Mouse (Mus musculus) limb, embryonic 12.5 days (tissue): ENCODE results near the gene Sh3rf3. TPM values are rescaled to one million over a fixed set of nuclear protein-coding genes. Genes with fewer than 3 reads are reported as not detected.
A peak's percentile ranks its signal among the peaks of the same experiment; 100 is the strongest.

ENCODE experiments used
- ATAC-seq: fragments of 200-750 bp; cut with Nextera tagmentation; 2 replicates; pipeline ENCODE4 v1.8.0; 2017; ENCODE audit warnings: low read depth, moderate TSS enrichment; ENCODE audit not compliant: insufficient number of reproducible peaks, insufficient read depth, low FRiP score, low TSS enrichment
- H3K27ac ChIP-seq: fragments of 300-500 bp; sonication (generic); 2 replicates; pipeline ENCODE4 v1.5.1; 2016; ENCODE audit warnings: mild to moderate bottlenecking, moderate library complexity
- H3K27me3 ChIP-seq: fragments of 300-500 bp; sonication (generic); 2 replicates; pipeline ENCODE4 v1.6.1; 2016; ENCODE audit warnings: mild to moderate bottlenecking, moderate library complexity
- H3K36me3 ChIP-seq: fragments of 300-500 bp; sonication (generic); 2 replicates; pipeline ENCODE4 v1.6.1; 2016; ENCODE audit warnings: mild to moderate bottlenecking, moderate library complexity
- H3K4me1 ChIP-seq: fragments of 300-500 bp; sonication (generic); replicated peaks from 2 replicates; pipeline ENCODE4 v1.6.1; 2016
- H3K4me2 ChIP-seq: fragments of 300-500 bp; sonication (generic); 2 replicates; pipeline ENCODE4 v1.6.1; 2016; ENCODE audit warnings: mild to moderate bottlenecking, moderate library complexity
- H3K4me3 ChIP-seq: fragments of 300-500 bp; sonication (generic); replicated peaks from 2 replicates; pipeline ENCODE4 v1.5.1; 2016; ENCODE audit warnings: mild to moderate bottlenecking
- H3K9ac ChIP-seq: fragments of 300-500 bp; sonication (generic); replicated peaks from 2 replicates; pipeline ENCODE4 v1.6.1; 2016; ENCODE audit warnings: mild to moderate bottlenecking, moderate library complexity
- H3K9me3 ChIP-seq: fragments of 300-500 bp; sonication (generic); 2 replicates; pipeline ENCODE4 v1.6.1; 2016; ENCODE audit warnings: mild to moderate bottlenecking, moderate library complexity
- WGBS: fragments of 180-500 bp; shearing (Covaris S2); methylation state at CpG from one replicate; pipeline ENCODE4 v1.1.7; 2016; 5-methylcytosine and 5-hydroxymethylcytosine counted together
- polyA plus RNA-seq: library from polyadenylated mRNA; unstranded; fragments of >200 nt; fragmentation: Nextera tagmentation; extraction: Ambion mirVana; gene quantifications from 2 replicates; pipeline ENCODE4 v1.2.1, GENCODE M21; 2016

Gene Sh3rf3
- polyA plus RNA-seq, 1 experiment from 2014 or later = 0.92 TPM

DNA sequence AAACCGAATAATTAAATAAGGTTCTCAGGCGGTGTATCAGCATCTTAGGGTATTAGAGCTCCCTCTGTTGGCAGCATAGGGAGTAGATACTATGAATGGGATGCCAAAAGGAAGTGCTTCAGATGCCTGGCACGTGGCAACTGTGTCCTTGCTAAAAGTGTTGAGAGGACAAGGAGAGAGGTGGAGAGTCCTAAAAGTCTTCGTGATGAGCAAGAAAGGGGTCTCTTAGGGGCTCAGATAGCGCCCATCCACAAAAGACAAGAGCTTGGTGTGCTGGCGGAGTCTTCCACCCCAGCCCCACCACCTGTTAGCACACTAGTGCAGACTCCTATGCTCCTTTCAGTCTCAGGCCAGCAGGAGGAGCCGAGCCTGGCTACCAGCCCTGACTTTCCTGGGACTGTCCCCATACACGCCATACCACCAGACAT lies 336.8 kb downstream of the Sh3rf3 start:
- no peaks in the 10 kb centered on the region for H3K36me3 ChIP-seq
- 22% methylated on average over 8 of the region's 8 CpGs for WGBS
- H3K27ac ChIP-seq = no peak overlapping the region
- no peak overlapping the region for H3K9ac ChIP-seq
- no peak for ATAC-seq
- H3K9me3 ChIP-seq = peaks cover 7% of the 10 kb centered on the region; the same call in 1 of the 2 replicates
- no peak overlapping the region for H3K4me3 ChIP-seq
- H3K4me1 ChIP-seq = no peaks in the 10 kb centered on the region
- H3K27me3 ChIP-seq = no peaks in the 10 kb centered on the region
- peak overlapping the region; percentile 35 for H3K4me2 ChIP-seq

DNA sequence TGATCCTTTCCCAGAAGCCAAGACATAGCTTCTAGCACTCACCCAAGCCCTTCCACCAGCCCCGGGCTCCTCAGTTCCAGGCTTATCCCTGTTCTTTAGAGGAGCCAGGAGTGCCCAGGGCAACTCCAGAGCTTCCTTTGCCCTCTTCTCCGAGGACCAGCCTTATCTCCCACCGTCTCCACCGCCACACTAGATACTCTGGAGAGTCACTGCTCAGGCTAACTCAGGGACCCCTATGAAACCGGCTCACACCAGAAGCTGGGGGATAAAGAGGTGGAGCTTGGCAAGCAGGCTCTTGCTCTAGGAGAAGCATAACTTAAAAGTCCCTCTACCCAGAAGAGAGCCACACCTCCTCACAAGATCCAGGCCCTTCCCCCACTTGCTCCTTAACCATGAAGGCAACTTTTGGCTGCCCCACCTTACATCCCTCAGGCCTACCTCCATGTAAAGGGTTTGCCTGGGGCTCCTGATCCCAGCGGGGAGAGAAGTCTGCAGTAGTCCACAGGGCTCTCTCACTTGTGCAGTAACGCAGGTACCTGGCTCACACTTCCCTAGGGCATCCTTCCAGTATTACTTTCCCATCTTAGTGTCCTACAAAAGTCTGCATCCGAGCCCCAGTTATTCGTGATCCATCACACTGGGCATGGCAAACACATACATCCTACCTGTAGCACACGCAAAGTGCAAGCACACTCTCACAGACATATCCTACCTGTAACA lies 337.9 kb downstream of the Sh3rf3 start:
- Histone ChIP-seq H3K9me3 (peaks cover 7% of the 10 kb centered on the region; the same call in 1 of the 2 replicates), H3K36me3 (no peaks in the 10 kb centered on the region), H3K4me1 (no peaks in the 10 kb centered on the region), H3K4me2 (no peak overlapping the region), H3K9ac (no peak overlapping the region), H3K27ac (no peak overlapping the region), H3K4me3 (no peak overlapping the region), H3K27me3 (no peaks in the 10 kb centered on the region)
- 85% methylated on average over 10 of the region's 10 CpGs for WGBS
- no peak for ATAC-seq

DNA sequence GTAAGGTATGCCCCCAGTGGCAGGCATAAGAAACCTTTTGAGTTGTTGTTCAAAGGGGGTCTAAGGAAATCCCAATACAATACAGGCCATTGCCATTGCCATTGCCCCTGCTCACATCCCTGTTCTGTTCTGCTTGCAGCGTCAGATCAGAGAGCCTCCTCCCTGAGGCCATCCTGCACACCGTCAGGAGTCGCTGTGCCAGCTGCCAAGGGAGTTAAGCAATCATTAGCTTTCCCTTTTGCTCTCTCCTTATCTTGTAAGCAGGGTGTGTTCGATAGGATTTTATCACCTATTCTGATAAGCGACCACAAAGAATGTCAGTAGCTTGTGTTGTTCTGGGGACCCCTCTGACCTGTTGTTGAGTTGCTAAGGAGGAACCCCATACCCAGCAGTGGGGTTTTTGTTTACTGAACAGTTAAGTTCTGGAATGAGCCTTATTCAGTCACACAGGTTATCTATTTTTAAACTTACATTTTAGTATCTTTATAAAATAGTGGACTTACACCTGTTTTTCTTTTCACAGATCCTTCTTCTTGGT lies 339.5 kb downstream of the Sh3rf3 start:
- no peak overlapping the region for H3K4me3 ChIP-seq
- no peak overlapping the region for H3K27ac ChIP-seq
- ATAC-seq = no peak
- H3K9me3 ChIP-seq = peaks cover 7% of the 10 kb centered on the region; the same call in 1 of the 2 replicates
- no peak overlapping the region for H3K9ac ChIP-seq
- WGBS = 66% methylated on average over 5 of the region's 5 CpGs
- H3K4me2 ChIP-seq = no peak overlapping the region
- no peaks in the 10 kb centered on the region for H3K27me3 ChIP-seq
- H3K36me3 ChIP-seq = no peaks in the 10 kb centered on the region
- H3K4me1 ChIP-seq = no peaks in the 10 kb centered on the region

DNA sequence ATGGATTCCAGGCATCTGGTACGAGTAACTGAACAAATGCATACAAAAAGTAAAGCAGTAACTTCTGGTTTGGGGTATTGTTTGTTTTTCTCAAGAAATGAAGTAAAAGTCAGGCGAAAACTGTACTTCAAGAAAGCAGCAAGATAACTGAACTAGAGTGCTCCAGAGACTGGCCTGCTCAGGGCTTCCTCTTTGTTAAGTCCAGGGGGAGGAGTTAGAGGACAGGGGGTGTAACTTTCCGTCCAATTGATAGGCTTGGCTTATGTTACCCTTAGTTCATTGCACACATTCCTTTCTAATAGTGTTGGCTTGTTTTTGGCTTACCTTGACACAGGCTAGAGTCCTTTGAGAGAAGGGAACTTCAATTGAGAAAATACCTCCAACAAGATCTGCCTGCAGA lies 345.5 kb downstream of the Sh3rf3 start:
- 76% methylated on average over 3 of the region's 3 CpGs for WGBS
- ATAC-seq = no peak

DNA sequence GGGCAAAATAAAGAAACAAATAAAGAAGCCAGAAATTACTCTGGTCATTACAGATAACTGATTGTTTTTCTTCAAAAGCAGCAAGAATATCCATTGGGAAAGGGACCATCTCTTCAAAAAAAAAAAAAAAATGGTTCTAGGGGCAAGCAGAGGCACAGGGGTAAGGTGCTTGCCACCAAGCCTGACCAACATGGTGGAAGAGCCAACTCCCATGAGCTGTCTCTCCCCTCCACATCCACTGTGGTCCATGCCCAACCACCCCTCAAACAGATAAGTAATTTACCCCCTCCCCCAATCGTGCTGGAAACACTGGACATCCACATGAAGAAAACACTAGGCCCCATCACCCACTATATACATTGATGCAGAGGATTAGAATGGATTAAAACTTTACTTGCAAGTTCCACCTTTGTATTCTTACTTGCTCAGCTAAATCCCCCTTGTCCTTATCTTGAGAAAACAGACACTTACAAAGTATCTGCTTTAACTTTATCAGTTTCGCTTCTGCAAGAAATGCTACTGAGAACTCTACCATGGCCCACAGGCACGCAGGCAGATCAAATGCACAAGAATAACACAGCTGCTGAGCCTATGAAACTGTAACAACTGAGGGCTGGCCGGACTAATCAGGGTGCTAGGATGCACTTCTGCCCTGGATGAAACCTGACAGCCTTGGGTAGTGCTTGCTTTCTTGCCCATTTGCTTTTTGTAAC lies 349.2 kb downstream of the Sh3rf3 start:
- Histone ChIP-seq H3K9me3 (no peaks in the 10 kb centered on the region), H3K27ac (no peak overlapping the region), H3K4me3 (no peak overlapping the region), H3K27me3 (no peaks in the 10 kb centered on the region), H3K4me2 (no peak overlapping the region), H3K36me3 (peaks cover 19% of the 10 kb centered on the region; the same call in 1 of the 2 replicates), H3K9ac (no peak overlapping the region), H3K4me1 (no peaks in the 10 kb centered on the region)
- no peak for ATAC-seq
- WGBS = 76% methylated on average over 4 of the region's 4 CpGs

More for the DNA sequence above, 345.5 kb downstream of the Sh3rf3 start:
- Histone ChIP-seq H3K9me3 (peaks cover 3% of the 10 kb centered on the region; the same call in 1 of the 2 replicates), H3K27ac (no peak overlapping the region), H3K4me3 (no peak overlapping the region), H3K4me2 (no peak overlapping the region), H3K27me3 (no peaks in the 10 kb centered on the region), H3K36me3 (0 out of 2 replicates have a peak, but pooled peaks cover 5% of the 10 kb centered on the region), H3K9ac (no peak overlapping the region), H3K4me1 (no peaks in the 10 kb centered on the region)

DNA sequence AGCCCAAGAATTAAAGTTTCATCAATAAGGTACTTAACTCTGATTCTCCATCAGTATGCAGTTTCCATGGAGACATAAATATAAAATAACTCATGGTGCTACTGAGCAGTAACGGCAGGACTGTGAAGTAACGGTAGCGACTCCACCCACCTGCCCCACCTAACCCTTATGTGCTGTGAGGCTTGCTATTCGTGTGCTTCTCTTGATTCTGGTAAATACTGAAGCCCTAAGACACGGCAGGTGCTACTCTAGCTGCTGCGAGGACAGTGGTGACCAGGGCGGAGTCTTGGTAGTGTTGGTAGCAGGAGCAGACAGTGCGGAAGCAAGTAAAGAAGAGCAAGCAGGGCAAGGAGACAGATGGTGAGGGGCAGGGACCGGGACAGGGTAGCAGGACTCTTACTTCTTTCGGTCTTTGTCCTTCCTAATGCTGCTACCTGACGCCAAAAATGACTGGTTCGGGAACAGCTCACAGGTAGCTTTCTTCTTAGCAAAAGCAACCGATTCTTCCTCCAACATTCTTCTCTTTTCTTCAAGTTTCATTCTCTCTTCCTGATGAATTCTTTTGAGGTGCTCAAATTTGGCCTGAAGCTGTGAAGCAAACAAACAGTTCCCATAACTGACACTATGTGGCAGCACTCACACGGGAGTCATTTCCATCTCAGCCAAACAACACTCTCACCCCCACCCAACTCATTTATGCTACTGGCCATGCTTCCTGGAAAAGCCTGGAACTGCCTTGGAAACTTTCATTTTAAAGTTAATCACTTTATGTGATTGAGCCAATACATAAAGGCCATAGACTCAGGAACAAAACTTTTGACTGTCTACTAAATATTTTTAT lies 353.2 kb downstream of the Sh3rf3 start:
- Histone ChIP-seq H3K9ac (no peak overlapping the region), H3K9me3 (no peaks in the 10 kb centered on the region), H3K4me2 (no peak overlapping the region), H3K27ac (no peak overlapping the region), H3K27me3 (no peaks in the 10 kb centered on the region), H3K4me1 (no peaks in the 10 kb centered on the region), H3K4me3 (no peak overlapping the region), H3K36me3 (peaks cover 28% of the 10 kb centered on the region)
- no peak for ATAC-seq
- 63% methylated on average over 14 of the region's 14 CpGs for WGBS

DNA sequence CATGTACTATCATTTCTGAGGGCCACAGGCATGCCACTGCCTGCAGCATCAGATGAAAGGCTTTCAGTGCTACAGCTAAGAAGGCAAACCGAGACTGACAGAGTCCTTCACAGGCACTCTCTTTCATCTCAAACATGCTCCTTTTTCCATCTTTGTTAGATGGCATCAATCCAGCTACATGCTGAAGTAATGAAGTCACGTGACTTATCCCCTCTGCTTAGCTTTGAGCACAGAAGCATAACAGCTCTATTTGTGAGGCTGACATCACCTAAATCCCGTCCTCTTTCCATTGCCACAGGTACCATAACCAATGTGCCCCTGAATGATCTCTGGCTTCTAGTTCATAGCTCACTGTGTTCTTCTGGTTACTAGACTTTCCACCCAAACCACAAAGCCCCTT lies 357.9 kb downstream of the Sh3rf3 start:
- Histone ChIP-seq H3K36me3 (peaks cover 27% of the 10 kb centered on the region), H3K27ac (no peak overlapping the region), H3K9me3 (no peaks in the 10 kb centered on the region), H3K4me3 (no peak overlapping the region), H3K4me1 (no peaks in the 10 kb centered on the region), H3K4me2 (no peak overlapping the region), H3K27me3 (no peaks in the 10 kb centered on the region), H3K9ac (no peak overlapping the region)
- 83% methylated on average over 3 of the region's 3 CpGs for WGBS
- ATAC-seq = no peak

DNA sequence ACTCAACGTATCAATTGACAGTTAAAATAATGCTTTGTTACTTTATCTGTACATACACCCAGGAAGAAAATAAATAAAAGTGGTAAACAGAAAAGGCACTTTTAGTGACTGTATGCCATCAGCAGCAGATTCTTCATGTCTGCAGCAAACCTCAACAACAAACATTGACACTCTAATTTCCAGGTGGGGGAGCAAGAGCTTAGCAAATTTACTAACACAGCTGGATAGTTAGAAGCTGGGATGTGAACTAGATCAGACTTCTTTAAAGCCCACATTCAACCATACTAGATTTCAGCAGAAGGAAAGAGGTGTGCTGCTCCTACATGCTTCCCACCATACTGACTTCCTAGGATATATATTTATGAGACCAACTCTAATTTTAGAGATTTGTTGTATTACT lies 359.4 kb downstream of the Sh3rf3 start:
- H3K4me1 ChIP-seq = no peaks in the 10 kb centered on the region
- peaks cover 34% of the 10 kb centered on the region for H3K36me3 ChIP-seq
- no peak overlapping the region for H3K27ac ChIP-seq
- no peak overlapping the region for H3K4me3 ChIP-seq
- no peak for ATAC-seq
- H3K4me2 ChIP-seq = no peak overlapping the region
- H3K27me3 ChIP-seq = no peaks in the 10 kb centered on the region
- WGBS = 92% methylated on average over 1 of the region's 1 CpGs
- H3K9me3 ChIP-seq = no peaks in the 10 kb centered on the region
- no peak overlapping the region for H3K9ac ChIP-seq

DNA sequence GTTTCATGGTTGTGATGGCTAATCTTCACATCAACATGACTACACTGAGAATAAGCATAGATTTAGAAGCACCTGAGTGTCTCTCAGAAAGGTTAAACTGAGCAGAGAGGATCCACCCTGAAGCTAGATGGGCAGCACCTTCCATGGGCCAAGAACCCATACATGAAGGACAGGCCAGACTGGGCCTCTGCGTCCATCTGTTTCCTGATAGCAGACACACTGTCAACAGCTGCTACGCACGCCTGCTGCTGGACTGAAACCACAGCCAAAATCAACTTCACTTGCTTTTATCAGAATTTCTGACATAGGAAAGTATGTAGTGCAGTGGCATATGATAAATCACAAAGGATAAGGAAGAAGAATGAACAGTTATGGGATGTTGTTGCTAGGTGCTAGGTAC lies 366.5 kb downstream of the Sh3rf3 start:
- Histone ChIP-seq H3K4me3 (no peak overlapping the region), H3K27me3 (no peaks in the 10 kb centered on the region), H3K27ac (no peak overlapping the region), H3K9me3 (no peaks in the 10 kb centered on the region), H3K4me1 (no peaks in the 10 kb centered on the region), H3K9ac (no peak overlapping the region), H3K4me2 (no peak overlapping the region), H3K36me3 (peaks cover 26% of the 10 kb centered on the region)
- no peak for ATAC-seq
- 81% methylated on average over 3 of the region's 3 CpGs for WGBS

DNA sequence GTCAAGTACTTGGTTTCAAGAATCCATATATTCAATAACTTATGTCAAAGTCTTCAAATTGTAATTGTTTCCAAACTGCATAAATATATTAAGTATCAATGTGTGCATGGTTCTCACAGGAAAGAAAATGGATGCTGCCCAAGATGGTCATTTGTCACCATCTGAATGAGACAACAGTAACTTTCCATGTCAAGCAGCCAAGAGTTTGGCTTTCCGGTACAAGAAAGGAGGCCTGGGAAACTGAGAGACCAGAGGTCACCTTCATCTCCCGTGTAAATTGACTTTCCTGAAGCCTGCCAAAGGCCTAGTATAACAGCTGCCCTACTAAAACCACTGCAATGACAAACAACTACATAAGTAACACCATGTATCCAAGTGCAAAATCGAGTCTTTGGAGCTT lies 369.1 kb downstream of the Sh3rf3 start:
- H3K4me1 ChIP-seq = no peaks in the 10 kb centered on the region
- no peak overlapping the region for H3K4me2 ChIP-seq
- peaks cover 18% of the 10 kb centered on the region for H3K36me3 ChIP-seq
- H3K9me3 ChIP-seq = no peaks in the 10 kb centered on the region
- no peak overlapping the region for H3K27ac ChIP-seq
- H3K9ac ChIP-seq = no peak overlapping the region
- H3K27me3 ChIP-seq = no peaks in the 10 kb centered on the region
- ATAC-seq = no peak
- no peak overlapping the region for H3K4me3 ChIP-seq
- 75% methylated on average over 3 of the region's 3 CpGs for WGBS
